Mouse (Mus musculus): ENCODE data around the gene AW146154. TPM values are rescaled to one million over a fixed set of nuclear protein-coding genes. Genes with fewer than 3 reads are reported as not detected.

AW146154 gene
- polyA plus RNA-seq (2012; rRNA removed): 1.8 and 2.6 TPM in 2 replicates

DNA sequence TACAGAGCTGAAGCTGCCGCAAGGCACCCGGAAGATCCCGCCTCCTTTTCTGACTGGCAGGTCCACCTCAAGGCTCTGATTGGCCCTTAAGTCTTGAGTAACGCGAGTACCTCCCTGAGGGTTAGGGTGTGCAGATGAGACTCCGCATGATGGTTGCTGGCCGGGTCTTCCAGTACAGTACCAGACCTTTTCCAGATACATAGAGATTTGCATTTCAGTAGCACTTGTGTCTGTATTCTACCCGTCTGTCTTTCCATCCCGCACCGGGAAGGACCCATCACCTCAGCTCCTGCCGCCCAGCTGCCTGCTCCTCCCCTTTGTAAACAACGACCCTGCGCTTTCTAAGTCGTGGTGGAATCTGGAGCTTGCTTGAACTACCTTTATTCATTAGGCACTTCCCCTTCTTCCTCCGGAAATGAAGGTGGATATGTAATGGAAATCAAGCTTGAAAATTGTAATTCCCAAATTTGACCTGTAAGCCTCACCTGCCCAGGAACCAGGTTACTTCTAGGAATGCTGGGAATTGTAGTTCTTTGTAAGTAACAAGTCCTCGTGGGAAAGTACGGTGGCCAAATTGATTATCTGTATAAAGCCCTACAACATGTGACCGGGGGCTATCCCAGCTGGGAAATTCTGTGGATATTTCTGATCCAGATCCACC lies at the start of gene AW146154, which contains the start of gene Gm20449:
Gene AW146154 (minus strand): TSS at position 502 of the 661 bp plus-strand sequence.
Gene Gm20449 (minus strand): TSS at position 29 of the 661 bp plus-strand sequence.

DNA sequence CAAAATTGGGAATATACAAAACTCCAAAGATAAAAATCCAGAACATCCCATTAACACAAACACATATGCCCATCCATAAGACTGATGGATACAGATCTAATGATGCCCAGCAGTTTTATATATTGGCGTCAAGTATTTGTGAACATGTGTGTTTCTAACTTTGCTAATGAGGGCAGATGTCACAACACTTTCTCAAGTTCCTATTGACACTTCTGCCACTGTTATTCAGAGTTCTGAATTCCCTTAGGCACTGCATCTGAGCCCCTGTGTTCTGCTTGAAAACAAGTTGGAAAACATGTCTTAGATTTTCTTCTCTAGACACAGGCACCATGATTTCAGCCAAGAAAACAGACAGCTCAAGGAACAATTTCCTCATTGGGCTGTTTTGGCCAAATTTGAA lies 51.1 kb downstream of the AW146154 start, which contains the start of gene Vmn2r57:
Gene Vmn2r57 (minus strand): TSS at position 101 of the 400 bp plus-strand sequence.

Other genes with a start within 250 kb of the AW146154 start
- gene AI987944, start 106.5 kb downstream of the AW146154 start, polyA plus RNA-seq (2012; rRNA removed): 2.5 and 2.9 TPM in 2 replicates
- gene Vmn2r57, start 51.2 kb downstream of the AW146154 start, polyA plus RNA-seq (2012; rRNA removed): 0.02 TPM in 2 replicates
- gene Gm20449, start 473 bp downstream of the AW146154 start, polyA plus RNA-seq (2012; rRNA removed): 0.01 TPM in 1 of 2 replicates, not detected in the other
- not detected in 2 replicates for gene Gm6871, start 73.8 kb upstream of the AW146154 start, polyA plus RNA-seq (2012; rRNA removed)
- 3.9 and 4.0 TPM in 2 replicates for gene 2610021A01Rik, start 99.3 kb upstream of the AW146154 start, polyA plus RNA-seq (2012; rRNA removed)
- gene Zfp788, start 133.3 kb upstream of the AW146154 start, polyA plus RNA-seq (2012; rRNA removed): 2.0 and 2.3 TPM in 2 replicates

All from liver, embryonic 14 days (tissue).